Mouse (Mus musculus): Measurements from ENCODE around the gene Man1c1. TPM values are rescaled to one million over a fixed set of nuclear protein-coding genes. Genes with fewer than 3 reads are reported as not detected.

The Man1c1 gene
- total and polyA plus RNA-seq, 3 experiments: 0.04 to 0.44 (median 0.20) TPM

DNA sequence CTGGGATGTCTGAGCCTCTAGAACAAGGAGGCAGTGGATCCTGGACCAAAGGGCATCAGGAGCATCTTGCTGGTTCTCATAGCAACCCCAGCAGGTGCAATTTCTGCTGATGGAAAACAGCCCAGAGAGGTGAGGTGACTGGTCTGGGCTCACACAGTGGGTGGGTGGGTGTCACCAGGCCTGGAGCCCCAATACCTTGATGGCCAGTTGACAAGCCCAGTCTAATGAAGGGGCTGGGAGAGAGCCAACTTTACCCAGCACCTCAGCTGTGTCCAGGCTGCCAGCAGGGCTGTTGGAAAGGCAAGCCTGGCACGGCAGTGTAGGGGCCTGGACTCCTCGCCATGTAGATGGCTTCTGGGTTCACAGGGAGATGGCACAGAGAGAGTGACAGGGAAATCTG is 142.1 kb downstream of the Man1c1 start:
- H3K4me2 ChIP-seq (ENCODE audit: insufficient read depth, low read depth, poor library complexity, severe bottlenecking): no peak overlapping the region
- H3K36me3 ChIP-seq (replicated peaks in 1 of 2; ENCODE audit: control insufficient read depth in 1 of 2, insufficient read depth in 1 of 2, low read length in 1 of 2): no peaks in the 10 kb centered on the region
- peaks cover 0 to 51% of the 10 kb centered on the region in 2 experiments; a peak in 3 of 4 replicates for H3K4me1 ChIP-seq (ENCODE audit: control insufficient read depth in 1 of 2, insufficient read depth in 2 of 2)
- H3K4me3 ChIP-seq (replicated peaks in 1 of 3; ENCODE audit: low read depth in 2 of 3, low read length in 2 of 3, poor library complexity in 1 of 3): no peak overlapping the region
- in situ Hi-C loops (cut with MboI; ENCODE audit: low pct_ligation_motif_present, low pct_unique_long_range_greater_than_20kb, low sequenced_read_pairs): no loop called here
- no peaks in the 10 kb centered on the region for H3K79me2 ChIP-seq (replicated peaks; ENCODE audit: control insufficient read depth, extremely low read depth, insufficient read depth, poor library complexity, severe bottlenecking)
- no peak for DNase-seq (ENCODE audit: extremely low read depth)
- TF ChIP-seq ETS1 (conservative IDR thresholded peaks at IDR 0.05; ENCODE audit: low read depth, low read length): no peak
- no peak for TF ChIP-seq ELF1 (IDR thresholded peaks at IDR 0.05; ENCODE audit: low read depth, low read length)
- no peak for TF ChIP-seq SMC3 (IDR thresholded peaks at IDR 0.05; ENCODE audit: low read depth, low read length)
- TF ChIP-seq NRF1 (IDR thresholded peaks at IDR 0.05; ENCODE audit: low read depth, low read length): no peak
- TF ChIP-seq IRF4 (IDR thresholded peaks at IDR 0.05; ENCODE audit: low read depth, low read length): no peak
- no peak for TF ChIP-seq ZC3H11A (IDR thresholded peaks at IDR 0.05; ENCODE audit: low read depth, low read length)
- TF ChIP-seq MAFK (IDR thresholded peaks at IDR 0.05; ENCODE audit: insufficient replicate concordance, low read length): no peak
- no peak for TF ChIP-seq JUND (conservative IDR thresholded peaks at IDR 0.05; ENCODE audit: low read depth, low read length)
- no peak for TF ChIP-seq CHD1 (IDR thresholded peaks at IDR 0.05; ENCODE audit: low read depth, low read length)
- TF ChIP-seq CTCF (conservative IDR thresholded peaks at IDR 0.05 in 1 of 2, IDR thresholded peaks at IDR 0.05 in 1 of 2; ENCODE audit: low read depth in 2 of 2, low read length in 2 of 2): no peak
- no peak for TF ChIP-seq MEF2A (IDR thresholded peaks at IDR 0.05; ENCODE audit: borderline replicate concordance, low read depth, low read length)
- no peak for TF ChIP-seq CHD2 (IDR thresholded peaks at IDR 0.05; ENCODE audit: low read length)
- TF ChIP-seq KAT2A (IDR thresholded peaks at IDR 0.05; ENCODE audit: insufficient replicate concordance, low read length): no peak
- peaks cover 12% of the 10 kb centered on the region for H3K9me3 ChIP-seq (replicated peaks; ENCODE audit: low read length)
- H3K9ac ChIP-seq (ENCODE audit: insufficient read depth, low read depth): no peak overlapping the region
- no peak overlapping the region for H3K27ac ChIP-seq (ENCODE audit: insufficient read depth, low read depth)
- dilution Hi-C loops (cut with MboI; ENCODE audit: extremely low pct_ligation_motif_present, extremely low pct_unique_long_range_greater_than_20kb, low sequenced_read_pairs): no loop called here
- H3K27me3 ChIP-seq (replicated peaks): no peaks in the 10 kb centered on the region

DNA sequence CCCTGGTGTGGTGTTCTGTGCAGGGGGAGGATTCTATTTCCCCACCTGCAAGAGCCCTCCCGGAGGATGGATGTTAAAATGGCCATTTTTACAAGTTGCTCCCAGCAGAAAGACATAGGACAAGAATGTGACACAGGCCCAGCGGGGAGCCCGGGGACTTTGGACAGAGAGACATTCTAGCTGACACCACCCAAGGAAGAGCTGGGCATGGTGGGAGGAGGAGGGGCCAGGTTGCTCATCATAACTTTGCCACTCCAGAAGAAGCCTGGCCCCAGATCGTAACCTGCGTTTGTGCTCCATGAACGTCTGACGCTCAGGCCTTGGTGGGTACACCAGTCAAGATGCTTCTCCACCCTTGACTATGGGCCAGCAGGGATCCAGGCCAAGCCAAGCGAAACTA is 143.4 kb downstream of the Man1c1 start:
- in situ Hi-C loops (cut with MboI; ENCODE audit: low pct_ligation_motif_present, low pct_unique_long_range_greater_than_20kb, low sequenced_read_pairs): no loop called here

More for the DNA sequence above, 143.4 kb downstream of the Man1c1 start:
- TF ChIP-seq CHD2 (IDR thresholded peaks at IDR 0.05; ENCODE audit: low read length) (no peak), ZNF384 (IDR thresholded peaks at IDR 0.05; ENCODE audit: low read depth, low read length) (no peak), ETS1 (conservative IDR thresholded peaks at IDR 0.05; ENCODE audit: low read depth, low read length) (no peak), MEF2A (IDR thresholded peaks at IDR 0.05; ENCODE audit: borderline replicate concordance, low read depth, low read length) (no peak), TCF12 (IDR thresholded peaks at IDR 0.05; ENCODE audit: low read depth, low read length) (no peak), NELFE (IDR thresholded peaks at IDR 0.05; ENCODE audit: low read depth, low read length) (no peak), RAD21 (IDR thresholded peaks at IDR 0.05; ENCODE audit: low read depth, low read length) (no peak), IRF4 (IDR thresholded peaks at IDR 0.05; ENCODE audit: low read depth, low read length) (no peak), USF1 (IDR thresholded peaks at IDR 0.05; ENCODE audit: low read depth, low read length) (no peak), MAZ (IDR thresholded peaks at IDR 0.05; ENCODE audit: low read depth, low read length) (no peak), E2F4 (IDR thresholded peaks at IDR 0.05; ENCODE audit: insufficient replicate concordance, low read depth, low read length) (no peak), JUN (IDR thresholded peaks at IDR 0.05; ENCODE audit: insufficient read depth, low read depth, low read length) (no peak), ZMIZ1 (IDR thresholded peaks at IDR 0.05; ENCODE audit: low read depth, low read length) (no peak)
- no peak overlapping the region for H3K4me2 ChIP-seq (ENCODE audit: insufficient read depth, low read depth, poor library complexity, severe bottlenecking)
- no peak overlapping the region for H3K4me3 ChIP-seq (replicated peaks in 1 of 3; ENCODE audit: low read depth in 2 of 3, low read length in 2 of 3, poor library complexity in 1 of 3)
- DNase-seq (ENCODE audit: extremely low read depth): no peak
- no peak overlapping the region for H3K9ac ChIP-seq (ENCODE audit: insufficient read depth, low read depth)
- no peaks in the 10 kb centered on the region for H3K27me3 ChIP-seq (replicated peaks)
- peaks cover 8% of the 10 kb centered on the region for H3K9me3 ChIP-seq (replicated peaks; ENCODE audit: low read length)
- dilution Hi-C loops (cut with MboI; ENCODE audit: extremely low pct_ligation_motif_present, extremely low pct_unique_long_range_greater_than_20kb, low sequenced_read_pairs): no loop called here
- no peak overlapping the region for H3K27ac ChIP-seq (ENCODE audit: insufficient read depth, low read depth)
- H3K4me1 ChIP-seq (ENCODE audit: control insufficient read depth in 1 of 2, insufficient read depth in 2 of 2): peaks cover 0 to 54% of the 10 kb centered on the region in 2 experiments; a peak in 3 of 4 replicates
- H3K79me2 ChIP-seq (replicated peaks; ENCODE audit: control insufficient read depth, extremely low read depth, insufficient read depth, poor library complexity, severe bottlenecking): no peaks in the 10 kb centered on the region
- H3K36me3 ChIP-seq (replicated peaks in 1 of 2; ENCODE audit: control insufficient read depth in 1 of 2, insufficient read depth in 1 of 2, low read length in 1 of 2): no peaks in the 10 kb centered on the region
